Mouse (Mus musculus) heart, postnatal 4 days (tissue): Measurements from ENCODE around the gene Il9r. TPM values are rescaled to one million over a fixed set of nuclear protein-coding genes. Genes with fewer than 3 reads are reported as not detected.

Experiments
- DNase-seq: peaks from one replicate; pipeline ENCODE4 v3.0.0; 2021
- total RNA-seq, 2 experiments: library from RNA; stranded (reverse); gene quantifications; 2 replicates each; pipeline ENCODE4 v1.2.3; 2021

Il9r gene
- total RNA-seq, 2 experiments from 2014 or later, result 0.20 to 0.21 TPM

- no peak for DNase-seq
These were observed 42.1 kb downstream of the Il9r start for GRCm38 (mm10) chr11:32157791-32158594.

- DNase-seq, result no peak
These were observed 43.0 kb downstream of the Il9r start for GRCm38 (mm10) chr11:32156854-32157630.

- DNase-seq, result no peak
These were observed 46.9 kb downstream of the Il9r start for GRCm38 (mm10) chr11:32153216-32153615.

- no peak for DNase-seq
These were observed 47.3 kb downstream of the Il9r start for GRCm38 (mm10) chr11:32152814-32153213.

GRCm38 (mm10) chr11:32151243-32151642 is 48.8 kb downstream of the Il9r start:
- DNase-seq, result no peak

- DNase-seq, result no peak
These were observed 50.5 kb downstream of the Il9r start for GRCm38 (mm10) chr11:32149605-32150004.

- no peak for DNase-seq
These were observed 57.3 kb downstream of the Il9r start for GRCm38 (mm10) chr11:32142771-32143170.

- DNase-seq, result no peak
These were observed 58.2 kb downstream of the Il9r start for GRCm38 (mm10) chr11:32141627-32142586.

- DNase-seq, result peak; percentile 74
These were observed 59.0 kb downstream of the Il9r start for GRCm38 (mm10) chr11:32141034-32141433.

- no peak for DNase-seq
These were observed 60.5 kb downstream of the Il9r start for GRCm38 (mm10) chr11:32139528-32139961.

- no peak for DNase-seq
These were observed 61.5 kb downstream of the Il9r start for GRCm38 (mm10) chr11:32138614-32138964.

- no peak for DNase-seq
These were observed 62.1 kb downstream of the Il9r start for GRCm38 (mm10) chr11:32137719-32138613.

Other genes with a start within 250 kb of the Il9r start
- not detected for gene 4930524B15Rik, start 234.7 kb downstream of the Il9r start, total RNA-seq
- 1 to 10 TPM; 4.1 to 4.8 TPM for gene Nsg2, start 199.8 kb downstream of the Il9r start, total RNA-seq
- 10 to 100 TPM; 14.4 to 15.6 TPM for gene Snrnp25, start 5.1 kb upstream of the Il9r start, total RNA-seq
- gene Rhbdf1, start 22.0 kb upstream of the Il9r start, total RNA-seq, result 10 to 100 TPM; 31.9 to 33.0 TPM
- 10 to 100 TPM; 10.4 to 11.3 TPM for gene Mpg, start 26.2 kb upstream of the Il9r start, total RNA-seq
- 10 to 100 TPM; 27.1 to 32.1 TPM for gene Nprl3, start 67.4 kb upstream of the Il9r start, total RNA-seq
- gene Hba-x, start 76.1 kb upstream of the Il9r start, total RNA-seq, result under 1 TPM in 1 of 2 experiments, not detected in 1; 0.52 TPM
- gene Hba-a1, start 83.2 kb upstream of the Il9r start, total RNA-seq, result over 10,000 TPM in 1 of 2 experiments, 1,000 to 10,000 TPM in 1; 3,912 to 12,509 TPM
- 1 to 10 TPM in 1 of 2 experiments, not detected in 1; 1.2 TPM for gene Hbq1b, start 86.7 kb upstream of the Il9r start, total RNA-seq
- over 10,000 TPM in 1 of 2 experiments, 1,000 to 10,000 TPM in 1; 3,595 to 11,404 TPM for gene Hba-a2, start 96.2 kb upstream of the Il9r start, total RNA-seq
- gene Hbq1a, start 99.8 kb upstream of the Il9r start, total RNA-seq, result under 1 TPM in 1 of 2 experiments, not detected in 1; 0.77 TPM
- 10 to 100 TPM; 30.1 to 31.0 TPM for gene Sh3pxd2b, start 147.5 kb upstream of the Il9r start, total RNA-seq